Mouse (Mus musculus) right cerebral cortex, postnatal 25 days (tissue): Measurements from ENCODE around the gene Gm17428.

Experiments
- DNase-seq: peaks from one replicate; pipeline ENCODE4 v3.0.0; 2022

The Gm17428 gene

DNA sequence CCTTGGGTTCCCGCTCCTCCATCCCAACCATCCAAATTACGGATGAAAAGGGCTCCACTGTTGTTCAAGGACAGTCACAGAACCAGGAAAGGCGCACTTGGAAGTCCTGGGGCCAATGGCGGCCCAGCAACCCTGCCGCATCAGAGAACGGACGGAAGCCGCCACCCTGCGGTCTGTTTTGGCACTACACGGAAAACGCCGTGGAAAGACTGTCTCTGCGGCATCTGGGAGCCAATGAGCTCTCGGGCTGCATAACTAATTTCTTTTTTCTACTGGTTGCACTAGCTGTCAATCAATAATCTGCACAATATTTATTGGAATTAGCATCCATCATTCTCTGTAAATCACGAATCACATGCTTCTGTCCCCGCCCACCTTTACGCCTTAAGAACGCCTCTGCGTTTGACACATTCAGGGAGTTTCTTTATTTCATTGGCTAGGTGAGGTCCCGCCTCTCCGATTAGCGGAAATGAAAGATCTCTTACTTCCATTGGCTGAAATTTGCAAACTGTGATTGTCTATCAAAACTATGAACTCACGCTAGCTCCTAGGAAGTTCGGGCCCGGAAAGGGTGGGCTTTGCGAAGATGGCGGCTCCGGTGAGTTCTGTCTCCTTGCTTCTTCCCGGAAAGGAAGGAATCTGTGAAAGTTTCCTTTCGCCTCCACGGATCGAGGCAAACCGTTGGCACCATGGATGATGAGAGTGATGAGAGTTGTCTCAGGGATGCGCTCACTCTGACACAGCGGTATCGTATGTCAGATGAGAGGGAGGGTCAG lies 38.4 kb downstream of the Gm17428 start, which contains the start of gene Ngdn:
Ngdn (plus strand) TSS at position 464 of the 776 bp plus-strand sequence.
- DNase-seq: peak; percentile 98

DNA sequence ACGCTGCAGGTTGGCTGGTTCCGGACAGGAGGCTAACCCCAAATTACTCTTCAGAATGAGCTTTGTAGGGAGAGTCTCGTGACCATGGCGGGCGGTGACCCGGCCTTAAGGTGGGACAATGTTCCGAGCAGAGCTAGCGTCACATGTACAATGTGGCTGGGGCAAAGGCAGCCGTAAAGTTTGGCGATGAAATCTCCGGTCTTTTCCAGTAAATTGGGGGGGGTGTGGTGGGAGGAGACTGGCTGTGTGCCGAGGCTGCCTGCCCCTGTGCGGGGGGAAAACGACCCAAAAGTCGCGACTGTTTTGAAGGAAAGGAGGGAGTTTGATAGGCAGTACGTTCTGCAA lies 39.0 kb downstream of the Gm17428 start:
- DNase-seq: no peak

- no peak for DNase-seq
These were observed 40.1 kb downstream of the Gm17428 start for GRCm38 (mm10) chr14:55016876-55017275.

- DNase-seq: no peak
These were observed 43.7 kb downstream of the Gm17428 start for GRCm38 (mm10) chr14:55020394-55020793.

DNA sequence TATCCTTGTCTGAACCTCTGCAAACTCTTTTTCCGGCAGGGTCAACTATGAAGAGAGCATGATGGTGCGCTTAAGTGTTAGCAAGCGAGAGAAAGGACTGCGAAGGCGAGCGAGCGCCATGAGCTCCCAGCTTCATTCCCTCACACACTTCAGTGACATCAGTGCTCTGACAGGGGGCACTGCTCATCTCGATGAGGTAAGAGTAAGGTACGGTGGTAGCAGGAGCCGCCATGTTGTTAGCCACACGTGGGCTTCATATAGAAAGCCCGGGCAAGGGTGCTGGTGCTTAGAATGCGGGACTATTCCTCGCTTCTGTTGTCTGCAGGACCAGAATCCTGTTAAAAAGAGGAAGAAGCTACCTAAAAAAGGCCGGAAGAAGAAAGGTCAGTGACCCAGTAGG lies 46.3 kb downstream of the Gm17428 start:
- no peak for DNase-seq

DNA sequence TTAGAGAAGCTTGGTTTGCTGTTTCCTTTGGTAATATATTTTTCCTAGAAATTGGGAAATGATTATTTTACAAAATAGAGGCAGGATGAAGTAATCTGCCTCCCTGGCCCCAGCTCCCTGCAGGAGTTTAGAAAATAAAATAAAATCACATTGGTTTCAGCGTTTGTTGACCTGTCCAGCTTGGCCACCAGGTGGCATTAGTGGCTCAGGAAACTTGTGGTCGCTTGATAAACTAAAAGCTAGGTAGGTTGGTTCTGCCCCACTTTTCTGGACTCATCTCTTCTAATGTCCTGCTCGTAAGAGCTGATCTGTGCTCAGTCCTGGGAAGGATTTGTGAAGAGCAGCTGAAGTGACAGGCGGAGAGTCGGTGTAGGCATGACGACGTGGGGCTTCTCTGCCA lies 47.5 kb downstream of the Gm17428 start:
- DNase-seq: peak; percentile 52

GRCm38 (mm10) chr14:55025527-55025926 lies 48.8 kb downstream of the Gm17428 start:
- DNase-seq: no peak
